Mouse (Mus musculus): ENCODE measurements around the gene Nipa1. TPM values are rescaled to one million over a fixed set of nuclear protein-coding genes. Genes with fewer than 3 reads are reported as not detected.

Nipa1 gene
- total RNA-seq, 4 experiments from 2014 or later: 7.4 to 9.0 (median 7.8) TPM

DNA sequence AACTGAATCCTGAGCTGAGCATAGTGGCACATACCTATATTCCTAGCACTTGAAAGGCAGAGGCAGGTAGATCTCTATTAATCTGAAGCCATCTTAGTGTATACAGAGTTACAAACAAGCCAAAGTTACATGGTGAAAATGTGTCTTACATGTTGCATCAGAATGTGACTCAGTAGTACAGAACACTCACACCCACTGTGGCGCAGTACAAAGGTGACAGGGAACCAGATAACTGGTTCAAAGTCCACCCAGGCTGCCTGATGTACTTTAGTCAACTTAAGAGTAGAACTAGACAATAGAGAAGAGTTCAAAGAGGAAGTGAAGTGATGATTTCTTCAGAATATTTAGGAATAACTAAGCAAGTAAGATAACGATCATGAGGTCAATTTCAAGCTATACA lies 84.7 kb downstream of the Nipa1 start:
- no peak for DNase-seq (ENCODE audit: low spot score)

DNA sequence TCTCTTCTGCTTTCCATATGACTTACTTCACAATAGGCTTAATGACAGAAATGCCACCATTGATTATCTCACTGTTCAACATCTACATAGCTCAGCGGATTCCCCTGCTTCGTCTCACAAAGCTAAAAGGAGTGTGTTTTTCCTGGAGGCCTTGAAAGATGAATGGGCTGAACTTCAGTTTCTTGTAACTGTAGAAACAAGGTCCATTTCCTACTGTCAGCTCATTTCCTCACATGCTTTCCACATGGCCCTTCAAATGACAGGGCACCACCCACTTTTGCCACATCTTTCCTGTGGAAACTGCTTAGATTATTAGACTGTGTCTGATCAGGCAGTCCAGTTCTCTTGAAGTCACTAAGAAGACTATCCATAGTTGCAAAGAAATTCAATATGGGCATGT lies 91.1 kb downstream of the Nipa1 start:
- DNase-seq (ENCODE audit: low spot score): no peak

Other genes with a start within 250 kb of the Nipa1 start
- gene Tubgcp5, start 225.8 kb downstream of the Nipa1 start, total RNA-seq (2022): 10 to 100 TPM in 2 of 4 experiments, 1 to 10 TPM in 2; 8.5 to 12.8 (median 10.5) TPM
- gene Cyfip1, start 178.2 kb downstream of the Nipa1 start, total RNA-seq (2022): 10 to 100 TPM; 32.5 to 36.0 (median 34.7) TPM
- gene Nipa2, start 57.5 kb downstream of the Nipa1 start, total RNA-seq (2022): 10 to 100 TPM; 31.8 to 36.3 (median 33.3) TPM
- gene Herc2, start 30.2 kb upstream of the Nipa1 start, total RNA-seq (2022): 10 to 100 TPM; 41.9 to 48.4 (median 45.2) TPM
- gene Oca2, start 219.8 kb upstream of the Nipa1 start, total RNA-seq (2022): not detected

All from heart, adult 8-10 months (tissue).